Mouse (Mus musculus) neural tube, embryonic 10.5 days (tissue): ENCODE measurements around the gene Rbfox1.

Source experiments
- DNase-seq: peaks from one replicate; pipeline ENCODE4 v3.0.0-alpha.2; 2017; ENCODE audit warnings: low spot score; ENCODE audit errors: extremely low spot score

Rbfox1 gene

DNA sequence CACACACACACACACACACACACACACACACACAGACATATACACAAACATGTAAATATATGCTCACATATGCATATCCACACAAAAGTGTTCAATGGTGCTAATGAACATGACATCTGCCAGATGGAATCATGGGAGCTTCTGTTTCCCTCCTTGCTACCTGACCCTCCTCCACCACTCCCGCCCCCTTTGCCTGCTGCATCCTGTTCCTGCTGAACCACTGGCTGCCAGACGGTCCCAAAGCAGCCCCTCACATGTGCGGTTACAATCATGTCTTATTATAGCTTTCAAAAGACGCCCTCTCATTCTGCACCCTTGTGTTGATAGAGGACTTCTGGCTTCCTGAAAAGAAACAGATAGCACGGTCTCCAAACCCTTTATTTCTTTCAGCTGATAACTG is 563.1 kb downstream of the Rbfox1 start:
- DNase-seq: no peak

DNA sequence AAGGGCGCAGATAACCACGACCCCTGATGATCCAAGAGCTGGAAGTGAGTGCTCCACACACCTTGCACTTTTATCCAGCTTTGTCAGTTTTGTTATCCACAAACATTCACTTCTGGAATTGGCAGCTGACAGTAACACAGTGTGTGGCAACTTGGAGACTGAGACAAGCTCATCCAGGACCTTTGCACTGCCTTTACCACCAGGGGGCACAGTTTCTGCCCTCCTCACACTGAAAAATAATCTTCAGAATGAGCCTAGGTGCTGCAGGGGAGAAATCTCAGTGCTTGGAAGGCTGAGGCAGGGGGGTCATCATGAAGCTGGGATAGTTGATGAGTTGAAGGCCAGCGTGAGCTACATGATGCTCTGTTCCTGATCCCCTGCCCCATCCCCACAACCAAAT is 570.2 kb downstream of the Rbfox1 start:
- no peak for DNase-seq

DNA sequence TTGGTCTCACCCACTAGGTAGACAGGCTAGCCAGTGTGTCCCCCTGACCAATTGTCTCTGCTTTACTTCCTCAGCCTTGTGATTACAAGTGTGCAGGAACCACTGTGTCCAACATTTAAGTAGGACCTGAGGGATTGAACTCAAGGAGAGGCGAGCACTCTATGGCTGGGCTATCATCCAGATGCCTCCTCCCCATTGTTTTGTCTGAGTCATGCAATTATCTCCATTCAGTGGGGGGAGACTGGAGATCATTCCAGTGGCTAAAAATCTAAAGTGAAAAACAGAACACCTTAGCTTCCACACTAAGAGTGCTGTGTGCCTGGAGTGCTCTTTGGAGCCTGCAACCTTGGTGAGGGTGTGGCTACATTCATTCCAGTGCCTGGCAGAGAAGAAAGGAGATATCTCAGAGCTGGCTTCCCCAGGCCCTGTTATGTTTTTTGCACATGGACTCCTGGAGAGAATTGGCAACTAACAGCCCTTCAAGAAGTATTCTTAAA is 594.0 kb downstream of the Rbfox1 start:
- no peak for DNase-seq

DNA sequence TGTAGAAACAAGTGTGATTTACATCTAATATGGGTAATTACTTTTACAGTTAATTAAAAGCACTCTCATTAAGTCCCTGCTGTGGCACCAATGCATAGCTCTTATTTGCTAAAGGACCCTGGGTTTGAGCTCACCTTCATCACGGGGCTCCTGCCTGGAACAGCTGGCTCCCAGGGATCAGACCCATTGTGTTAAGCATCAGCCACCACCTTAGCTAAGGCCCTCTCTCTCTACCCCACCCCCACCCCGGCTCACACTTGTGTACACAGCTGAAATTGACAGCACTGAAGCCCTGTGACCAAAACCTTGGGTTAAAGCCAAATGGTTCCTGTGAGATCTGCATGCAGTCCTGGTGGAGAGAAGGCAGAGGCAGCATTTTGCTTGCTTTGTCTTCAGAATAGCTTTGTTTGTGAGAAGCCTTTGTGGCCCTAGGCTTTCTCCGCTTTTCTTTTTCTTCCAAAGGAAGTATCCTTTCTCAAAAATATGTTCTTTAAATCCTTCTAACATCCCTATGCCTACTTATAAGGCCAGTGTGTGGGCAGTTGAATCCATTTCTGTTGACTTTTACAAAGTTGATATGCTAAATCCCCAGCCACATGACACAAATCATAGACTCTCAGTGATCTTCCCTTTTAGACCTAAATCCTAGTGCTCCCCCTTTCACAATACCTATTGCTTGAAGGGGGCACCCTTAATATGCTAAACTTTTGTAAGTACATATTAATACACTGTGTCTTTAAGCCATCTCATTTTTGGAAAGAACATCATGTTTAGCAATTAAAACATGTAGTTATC is 594.7 kb downstream of the Rbfox1 start:
- no peak for DNase-seq

DNA sequence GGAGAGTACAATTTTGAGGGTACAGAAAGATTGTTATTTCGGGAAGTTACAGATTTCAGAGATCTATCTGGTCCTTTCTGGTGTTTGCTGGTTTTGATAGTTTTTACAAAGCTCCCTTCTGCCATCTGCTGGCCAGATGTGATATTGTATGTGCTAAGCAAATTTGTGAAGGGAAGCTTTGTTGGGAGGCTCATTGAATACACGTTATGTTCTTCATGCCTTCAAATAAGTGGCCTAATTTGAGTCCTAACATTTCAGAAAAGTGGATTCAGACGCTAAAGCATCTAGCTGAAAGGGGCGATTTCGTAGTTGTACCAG is 595.2 kb downstream of the Rbfox1 start:
- DNase-seq: peak; percentile 58

DNA sequence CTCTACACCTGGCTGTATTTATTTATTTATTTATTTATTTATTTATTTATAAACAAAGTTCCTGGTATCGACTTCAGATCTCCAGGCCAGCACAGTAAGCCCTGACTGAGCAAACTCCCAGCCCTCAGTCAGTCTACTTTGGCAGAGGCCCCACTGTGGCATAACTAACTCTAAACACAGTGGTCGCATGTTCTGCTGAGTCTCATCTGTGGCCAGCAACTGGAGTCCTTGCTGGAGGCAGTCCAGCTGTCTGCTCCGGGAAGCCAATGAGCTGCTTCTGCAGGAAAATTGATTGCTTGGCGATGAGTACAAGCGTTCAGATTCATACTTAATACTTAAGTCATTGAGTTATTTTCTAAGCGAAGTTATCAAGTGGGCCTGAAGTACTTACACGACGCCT is 598.5 kb downstream of the Rbfox1 start:
- no peak for DNase-seq

DNA sequence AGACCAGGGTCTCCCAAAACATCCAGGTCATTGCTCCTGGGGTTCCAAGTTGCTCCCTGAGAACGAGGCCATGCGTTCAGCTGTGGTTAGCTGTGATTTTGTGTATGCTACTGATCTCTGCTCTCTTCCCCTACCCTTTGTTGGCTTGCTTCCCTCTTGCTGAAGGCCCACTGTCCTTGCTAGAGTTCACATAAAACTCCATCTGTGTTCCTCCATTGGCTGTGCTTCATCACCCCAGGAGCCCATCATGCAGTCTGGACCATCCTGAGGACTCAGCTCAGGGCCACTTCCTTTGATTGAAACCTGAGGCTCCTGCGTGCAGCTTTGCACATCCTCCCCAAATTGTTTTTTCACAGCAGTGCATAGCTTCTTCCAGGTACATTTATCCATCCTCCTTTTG is 600.5 kb downstream of the Rbfox1 start:
- DNase-seq: no peak

DNA sequence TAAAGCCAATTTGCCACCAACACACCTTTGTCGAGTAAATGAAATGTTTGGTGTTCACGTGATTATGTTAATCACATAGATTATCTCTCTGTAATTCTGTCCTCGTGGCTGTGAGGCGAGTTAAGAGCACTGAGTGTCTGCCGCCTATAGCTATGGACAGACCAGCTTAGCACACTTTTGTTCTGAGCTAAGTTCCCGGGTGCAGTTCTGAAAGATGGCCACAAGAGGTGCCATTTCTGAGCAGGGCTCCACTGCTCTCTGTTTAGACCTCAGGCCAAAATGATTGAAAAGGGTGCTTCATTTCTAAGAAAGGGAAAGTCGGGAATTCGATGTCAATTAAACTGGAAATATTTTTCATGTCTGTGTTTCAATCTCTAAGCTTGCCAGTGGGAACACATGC is 617.1 kb downstream of the Rbfox1 start:
- peak; percentile 36 for DNase-seq

DNA sequence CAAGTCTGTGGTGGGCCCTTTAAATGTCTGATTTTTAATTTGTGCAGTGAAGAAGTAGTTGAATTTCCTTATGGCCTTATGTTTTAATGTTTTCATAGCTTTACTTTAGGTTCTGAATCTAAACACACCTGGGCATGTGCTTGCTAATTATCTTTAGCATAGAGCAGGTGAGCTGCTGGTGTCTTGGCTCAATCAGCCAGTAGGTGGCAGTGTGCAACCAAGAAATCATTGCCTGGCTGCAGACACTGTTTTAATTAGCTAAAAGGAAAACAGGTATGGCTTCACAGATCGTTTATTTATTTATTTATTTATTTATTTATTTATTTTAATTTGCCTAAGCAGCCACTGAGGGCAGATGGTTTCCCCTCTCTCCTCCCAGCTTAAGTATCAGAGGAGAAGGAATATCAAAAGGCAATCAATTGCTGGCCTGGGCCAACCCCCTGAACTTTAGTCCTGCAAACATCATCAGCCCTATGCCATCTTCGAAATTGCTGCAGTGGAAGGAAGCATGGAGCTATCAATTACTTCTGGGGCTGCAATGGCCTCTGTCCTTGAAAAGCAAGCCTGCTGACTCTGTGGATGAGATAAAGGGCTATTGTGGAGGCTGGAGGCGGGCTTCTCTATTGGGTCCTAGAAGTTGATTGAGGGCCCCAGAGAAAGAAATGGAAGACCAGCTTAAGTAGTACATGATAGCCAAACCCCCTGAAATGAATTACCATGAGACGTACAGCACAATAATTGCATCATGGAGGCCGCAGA is 618.6 kb downstream of the Rbfox1 start:
- peak; percentile 35 for DNase-seq

DNA sequence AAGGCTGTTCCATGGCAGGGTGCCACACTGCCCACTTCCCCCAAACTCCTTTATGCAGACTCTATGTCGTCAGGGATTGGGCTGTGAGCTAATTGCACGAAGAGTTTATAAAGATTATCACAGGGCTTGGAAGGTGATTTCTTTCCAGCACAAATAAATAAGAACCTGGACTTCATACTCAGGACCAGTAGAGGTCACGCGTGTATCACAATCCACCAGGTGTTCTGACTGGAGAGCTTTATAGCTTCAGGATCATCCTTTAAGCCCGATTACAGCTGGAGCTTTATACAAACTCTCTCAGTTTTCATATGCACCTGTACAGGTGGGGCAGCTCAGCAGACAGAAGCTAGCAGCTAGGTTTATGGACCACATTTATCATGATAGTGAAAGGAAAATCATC is 623.8 kb downstream of the Rbfox1 start:
- no peak for DNase-seq

DNA sequence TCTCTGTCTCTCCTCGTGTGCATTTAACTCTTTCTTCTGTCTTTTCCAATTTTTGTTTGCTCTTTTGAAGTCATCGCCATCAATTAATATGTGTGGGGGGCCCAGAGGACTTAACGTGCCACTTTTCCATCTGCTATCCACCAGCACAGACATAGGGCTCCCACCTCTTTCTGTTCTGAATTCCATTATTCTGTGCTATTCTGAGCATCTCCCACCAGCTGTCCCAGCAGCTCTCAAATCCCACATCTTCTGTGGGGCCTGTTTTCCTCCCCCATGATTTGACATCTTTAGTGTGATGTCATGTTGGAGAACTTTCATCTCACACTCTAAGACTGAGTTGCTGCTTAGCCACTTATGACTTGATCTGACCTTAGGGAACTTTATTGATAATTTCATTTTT is 634.3 kb downstream of the Rbfox1 start:
- no peak for DNase-seq

DNA sequence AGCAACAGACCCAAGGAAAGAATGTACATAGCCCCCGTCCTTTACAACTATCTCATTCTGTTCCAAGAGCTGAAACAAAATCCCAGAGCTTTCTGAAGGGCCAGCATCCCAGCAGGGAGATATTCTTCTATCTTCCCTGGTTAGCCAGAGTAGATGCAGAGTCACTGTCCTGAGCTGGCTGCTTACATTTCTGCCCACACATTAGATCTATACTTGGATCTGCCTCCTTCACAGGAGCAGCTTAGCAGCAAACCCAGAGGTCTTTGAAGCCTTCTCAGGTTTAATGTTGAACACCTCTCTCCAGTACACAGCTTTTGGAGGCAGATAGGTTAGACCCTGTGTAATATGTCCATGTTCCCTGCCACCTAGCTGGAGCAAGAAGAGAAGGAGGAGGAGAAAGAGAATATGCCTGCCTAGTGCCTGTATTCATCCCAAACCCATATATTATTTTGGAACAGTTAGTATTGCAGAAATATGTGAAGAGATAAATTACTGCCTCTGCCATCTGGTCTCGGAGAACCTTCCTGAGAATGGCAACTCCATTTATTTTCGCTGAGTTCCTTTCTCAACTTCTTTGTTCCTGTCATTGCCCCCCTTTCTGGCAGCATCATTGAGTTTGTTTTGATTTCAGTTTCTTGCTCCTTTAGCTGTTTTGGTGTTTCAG is 640.5 kb downstream of the Rbfox1 start:
- no peak for DNase-seq

DNA sequence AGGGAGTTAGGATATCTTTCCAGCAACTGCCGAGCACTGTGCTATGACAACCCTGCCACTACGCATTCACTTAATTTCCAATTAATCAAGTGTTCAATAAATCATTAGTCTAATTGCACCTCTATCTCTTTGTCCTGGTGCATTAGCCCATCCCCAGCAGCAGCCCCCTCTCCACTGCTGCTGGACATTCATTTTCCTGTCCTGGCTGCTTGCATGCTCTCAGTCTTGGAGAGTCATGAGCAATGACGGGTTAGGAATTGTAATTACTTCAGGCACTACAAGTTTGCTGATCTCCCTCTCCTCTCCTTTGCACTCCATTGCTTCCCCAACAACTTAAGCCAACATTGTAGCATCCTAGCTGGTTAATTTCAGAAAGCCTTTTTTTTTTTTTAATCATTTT is 646.3 kb downstream of the Rbfox1 start:
- no peak for DNase-seq

DNA sequence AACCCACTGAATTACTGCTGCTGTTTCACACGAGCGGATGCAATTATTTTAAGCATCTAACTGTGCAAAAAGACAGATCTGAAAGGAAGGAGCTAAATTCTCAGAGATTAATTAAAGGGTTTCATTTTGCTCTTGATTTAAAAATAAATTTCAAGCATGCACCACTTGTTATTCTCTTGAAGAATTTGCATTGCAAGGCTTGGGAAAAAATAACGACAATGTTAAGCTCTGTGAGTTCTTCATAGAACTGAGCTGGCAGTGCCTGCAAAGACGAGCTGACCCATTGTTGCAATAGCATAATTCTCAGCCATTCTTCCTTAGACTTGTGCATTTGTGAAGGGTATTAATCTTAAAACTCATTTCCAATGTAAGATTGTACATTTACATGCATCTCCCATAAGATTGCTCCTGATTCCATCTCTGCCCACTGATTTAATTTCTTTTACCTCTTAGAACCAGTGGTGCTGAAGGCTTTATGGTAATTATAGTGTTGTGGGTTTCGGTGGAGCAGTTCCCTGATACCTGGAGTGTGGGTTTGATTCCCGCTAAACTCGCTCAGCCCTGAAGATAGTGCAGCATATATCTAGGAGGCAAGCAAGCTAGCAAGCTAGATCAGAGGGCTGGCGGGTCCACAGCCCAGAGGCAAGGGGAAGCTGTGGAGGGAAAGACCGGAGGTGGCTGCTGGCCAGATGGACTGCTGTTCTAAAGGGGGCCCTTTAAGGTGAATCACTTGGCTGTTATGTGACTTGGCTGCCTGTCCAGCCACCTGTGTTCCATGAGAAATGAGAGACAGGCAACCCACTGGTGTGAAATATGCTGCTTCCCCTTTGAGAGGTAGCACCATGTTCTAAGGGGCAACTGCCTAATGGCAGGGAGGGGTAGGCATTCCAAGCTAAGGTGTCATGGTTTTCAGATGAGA is 647.2 kb downstream of the Rbfox1 start:
- no peak for DNase-seq

DNA sequence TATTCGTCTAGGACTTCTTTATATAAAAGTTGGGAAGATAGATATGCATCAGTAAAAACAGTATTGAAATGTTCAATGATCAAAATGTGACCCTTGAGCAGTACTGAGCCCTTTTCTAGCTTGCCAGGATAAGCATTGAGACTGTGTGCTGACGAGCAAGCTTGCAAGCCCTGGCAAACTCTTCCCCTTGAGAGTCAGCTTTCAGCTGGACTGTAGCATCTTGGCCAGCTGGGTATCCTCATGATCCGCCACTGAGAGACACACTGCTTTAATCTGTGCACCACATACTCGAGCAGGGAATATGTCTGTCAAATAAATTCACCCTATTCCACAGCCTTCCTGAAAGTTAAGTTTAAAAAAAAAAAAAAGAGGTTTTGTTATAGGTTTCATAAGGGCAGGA is 670.6 kb downstream of the Rbfox1 start:
- DNase-seq: no peak

DNA sequence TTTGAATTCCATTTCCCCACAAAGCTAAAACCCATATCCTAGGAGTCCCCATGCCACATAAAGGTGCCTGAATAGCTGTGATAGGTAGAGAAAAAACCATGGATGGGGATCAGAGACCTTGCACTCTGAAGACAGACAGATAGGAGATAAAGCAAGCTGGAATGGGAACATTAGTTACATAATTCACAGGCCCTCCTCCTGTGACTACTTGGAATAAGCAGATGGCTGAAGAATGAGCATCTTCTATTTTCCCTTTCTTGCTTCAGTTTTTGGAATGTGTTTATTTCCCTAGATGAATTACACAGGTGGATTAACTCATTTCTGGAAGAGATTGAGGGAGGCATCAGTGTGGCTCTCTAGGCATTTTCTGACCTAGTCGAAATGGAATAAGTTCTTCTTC is 672.6 kb downstream of the Rbfox1 start:
- no peak for DNase-seq

DNA sequence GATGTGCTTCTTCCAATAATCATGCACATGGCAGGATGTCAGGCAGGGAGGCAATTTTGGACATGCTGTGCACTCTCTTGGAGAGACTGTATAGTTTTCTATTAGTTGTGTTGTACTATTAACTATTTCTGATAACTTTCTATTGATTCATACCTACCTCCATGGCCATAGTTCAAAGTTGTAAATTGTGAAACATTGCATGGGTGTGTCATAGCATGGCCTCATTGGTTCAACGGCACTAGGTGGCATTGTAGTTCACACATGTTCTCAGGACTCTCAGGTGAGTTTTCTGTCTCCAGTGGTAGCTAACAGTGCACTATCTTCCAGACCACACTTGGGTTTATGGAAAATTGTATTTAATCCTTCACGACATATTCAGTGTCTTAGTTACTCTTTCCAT is 699.5 kb downstream of the Rbfox1 start:
- no peak for DNase-seq

DNA sequence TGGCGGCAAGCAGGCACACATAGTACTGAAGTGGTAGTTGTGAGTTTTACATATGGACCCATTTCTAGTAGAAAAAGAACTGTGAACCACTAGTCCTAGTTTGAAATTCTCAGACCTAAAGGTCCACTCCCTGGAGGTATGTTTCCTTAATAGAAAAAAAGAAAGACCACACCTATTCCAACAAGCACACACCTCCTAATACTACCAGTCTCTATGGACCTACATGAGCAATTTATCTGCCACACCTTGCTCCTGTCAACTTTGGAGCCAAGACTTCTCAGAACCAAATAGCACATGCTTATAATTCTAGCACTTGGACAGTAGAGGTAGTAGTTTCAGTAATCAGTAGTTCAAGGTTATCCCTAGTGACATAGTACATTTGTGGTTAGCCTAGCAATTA is 700.0 kb downstream of the Rbfox1 start:
- no peak for DNase-seq

DNA sequence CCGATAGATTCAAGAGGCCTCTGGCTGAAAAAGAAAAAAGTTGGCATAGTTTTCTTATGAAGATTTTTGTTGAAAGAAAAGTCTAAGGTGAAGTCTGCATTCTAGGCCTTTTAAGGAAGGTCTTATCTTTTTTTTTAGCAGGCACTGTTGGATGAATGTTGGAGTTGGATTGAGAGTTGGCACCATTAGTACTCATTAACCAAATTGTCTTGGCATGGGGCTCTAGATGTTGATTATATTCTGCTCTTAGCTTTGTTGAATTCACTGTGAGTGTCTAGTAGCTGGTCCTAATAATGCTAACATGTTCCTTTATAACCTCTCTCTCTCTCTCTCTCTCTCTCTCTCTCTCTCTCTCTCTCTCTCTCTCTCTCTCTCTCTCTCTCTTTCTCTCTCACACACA is 731.4 kb downstream of the Rbfox1 start:
- no peak for DNase-seq

DNA sequence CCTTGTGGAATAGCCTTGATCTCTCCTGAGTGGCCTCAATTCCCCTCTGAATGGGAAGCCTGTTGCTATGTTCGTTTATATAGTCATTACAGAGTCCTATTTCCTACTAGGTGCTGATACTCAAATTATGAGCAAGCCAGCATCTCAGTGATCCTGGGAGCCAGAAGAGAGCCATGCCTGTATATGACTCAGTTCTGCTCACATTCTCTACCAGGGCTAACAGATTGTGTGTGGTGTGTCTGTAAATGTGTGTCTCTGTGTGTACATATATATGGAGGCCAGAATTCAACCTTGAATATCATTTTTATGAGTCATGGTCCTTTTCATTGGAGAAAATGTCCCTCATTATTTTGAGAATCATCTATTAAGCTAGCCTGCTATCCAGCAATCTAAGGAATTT is 755.2 kb downstream of the Rbfox1 start:
- no peak for DNase-seq

DNA sequence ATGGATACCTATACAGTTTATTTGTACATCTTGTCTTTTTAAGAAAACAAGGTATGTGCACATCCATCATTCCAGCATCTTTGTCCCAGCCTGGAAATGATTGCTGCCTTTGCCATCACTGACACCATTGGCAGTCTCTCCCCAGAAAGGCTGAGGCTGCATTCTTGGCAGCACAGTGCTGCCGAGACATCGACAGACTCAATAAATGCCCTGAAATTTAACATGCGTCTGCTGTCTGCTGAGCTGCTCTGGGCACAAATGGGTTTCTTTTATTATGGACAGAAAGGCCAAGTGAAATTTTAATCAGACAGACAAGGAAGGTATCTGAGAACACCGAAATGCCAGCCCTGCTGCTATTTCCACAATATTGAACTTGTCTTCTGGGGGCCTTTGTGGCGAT is 761.8 kb downstream of the Rbfox1 start:
- no peak for DNase-seq
